Mouse (Mus musculus) colon, adult 2 months (tissue): Measurements from ENCODE around the gene Mcemp1. TPM values are rescaled to one million over a fixed set of nuclear protein-coding genes. Genes with fewer than 3 reads are reported as not detected.

Source experiments
- polyA plus RNA-seq: library from polyadenylated mRNA; depleted of rRNA; stranded (reverse); fragments of >200 nt; gene quantifications from 2 replicates; pipeline ENCODE4 v1.2.3, GENCODE M21; 2012; rRNA removed

Mcemp1 gene
- 0.33 and 0.41 TPM in 2 replicates for polyA plus RNA-seq

DNA sequence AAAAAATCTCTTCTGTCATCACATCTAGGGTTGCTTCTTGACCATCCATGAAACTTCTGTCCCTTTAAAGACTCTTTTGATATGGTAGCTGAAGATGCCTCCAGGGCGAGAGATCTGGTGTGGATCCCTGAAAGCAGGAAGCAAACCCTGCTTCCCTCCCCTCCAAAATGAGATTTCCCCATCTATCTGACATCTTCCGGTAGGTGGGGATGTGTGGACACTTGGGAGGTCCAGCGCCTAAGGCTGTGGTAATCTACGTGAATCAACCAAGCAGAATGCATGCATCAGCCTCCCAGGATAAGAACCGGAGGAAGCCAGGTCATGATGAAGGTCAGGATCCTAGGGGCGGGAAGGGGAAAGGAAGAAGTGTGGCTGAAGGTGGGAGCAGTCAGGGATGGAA is at the start of gene Mcemp1:
TSS of gene Mcemp1 (plus strand) at position 248 of the 400 bp plus-strand sequence.

DNA sequence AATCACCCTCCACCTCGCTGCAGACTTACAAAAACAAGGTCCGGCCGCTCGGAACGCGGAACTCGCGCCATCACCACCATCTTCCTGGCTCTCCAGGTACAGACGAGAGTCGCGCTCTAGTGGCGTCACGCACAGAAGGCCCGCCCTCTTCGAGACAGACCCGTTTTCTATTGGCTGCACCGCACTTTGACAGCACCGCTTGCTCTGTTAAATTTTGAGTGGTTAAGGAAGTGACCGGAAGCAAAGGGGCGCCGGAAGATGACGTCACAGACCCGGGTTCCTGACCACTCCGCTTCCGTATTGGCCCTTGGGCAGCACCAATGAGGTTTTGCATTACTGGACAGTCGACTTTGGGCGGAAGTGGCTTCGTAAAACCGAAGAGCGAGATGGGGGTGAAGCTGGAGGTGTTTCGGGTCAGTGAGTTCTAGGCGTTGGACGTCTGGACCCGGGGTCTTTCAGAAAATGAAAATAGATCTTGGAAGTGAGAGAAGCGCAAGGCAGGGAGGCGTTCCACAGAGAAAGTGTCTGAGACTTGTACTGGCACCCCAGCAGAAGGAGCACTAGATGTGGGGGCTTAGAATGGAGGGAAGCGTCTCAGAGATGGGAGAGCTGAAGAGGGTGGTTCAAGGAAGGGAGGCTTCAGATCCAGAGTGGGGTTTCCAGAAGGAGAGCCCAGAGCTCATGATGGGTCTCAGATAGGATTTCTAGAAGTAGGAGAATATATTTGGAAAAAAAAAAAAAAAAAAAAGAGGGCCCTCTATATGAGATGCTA is 44.2 kb upstream of the Mcemp1 start, which contains the start of the genes Xab2 and Pet100:
TSS of gene Xab2 (minus strand) at position 118 of the 772 bp plus-strand sequence.
TSS of gene Pet100 (plus strand) at position 350 of the 772 bp plus-strand sequence.

DNA sequence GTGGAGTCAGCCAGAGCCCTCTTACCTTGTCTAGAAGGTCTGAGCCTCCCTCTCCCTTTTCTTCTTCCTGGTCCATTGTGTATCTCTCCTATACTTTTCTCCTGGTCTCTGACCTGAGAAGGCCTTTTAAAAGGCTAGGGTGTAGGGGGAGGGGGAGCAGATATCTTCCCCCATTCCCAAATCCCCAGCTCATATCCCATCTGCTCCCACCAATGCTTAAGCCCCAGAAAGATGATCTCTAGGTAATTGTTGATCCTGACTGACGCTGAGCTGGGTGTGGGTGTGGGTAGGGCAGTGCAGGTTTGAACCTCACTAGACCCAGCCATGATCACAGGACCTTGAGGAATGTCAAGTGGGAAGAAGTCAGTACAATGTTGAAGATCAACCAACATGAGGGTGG is 40.1 kb upstream of the Mcemp1 start, which contains the start of gene Pcp2:
TSS of gene Pcp2 (minus strand) at position 101 of the 400 bp plus-strand sequence.

DNA sequence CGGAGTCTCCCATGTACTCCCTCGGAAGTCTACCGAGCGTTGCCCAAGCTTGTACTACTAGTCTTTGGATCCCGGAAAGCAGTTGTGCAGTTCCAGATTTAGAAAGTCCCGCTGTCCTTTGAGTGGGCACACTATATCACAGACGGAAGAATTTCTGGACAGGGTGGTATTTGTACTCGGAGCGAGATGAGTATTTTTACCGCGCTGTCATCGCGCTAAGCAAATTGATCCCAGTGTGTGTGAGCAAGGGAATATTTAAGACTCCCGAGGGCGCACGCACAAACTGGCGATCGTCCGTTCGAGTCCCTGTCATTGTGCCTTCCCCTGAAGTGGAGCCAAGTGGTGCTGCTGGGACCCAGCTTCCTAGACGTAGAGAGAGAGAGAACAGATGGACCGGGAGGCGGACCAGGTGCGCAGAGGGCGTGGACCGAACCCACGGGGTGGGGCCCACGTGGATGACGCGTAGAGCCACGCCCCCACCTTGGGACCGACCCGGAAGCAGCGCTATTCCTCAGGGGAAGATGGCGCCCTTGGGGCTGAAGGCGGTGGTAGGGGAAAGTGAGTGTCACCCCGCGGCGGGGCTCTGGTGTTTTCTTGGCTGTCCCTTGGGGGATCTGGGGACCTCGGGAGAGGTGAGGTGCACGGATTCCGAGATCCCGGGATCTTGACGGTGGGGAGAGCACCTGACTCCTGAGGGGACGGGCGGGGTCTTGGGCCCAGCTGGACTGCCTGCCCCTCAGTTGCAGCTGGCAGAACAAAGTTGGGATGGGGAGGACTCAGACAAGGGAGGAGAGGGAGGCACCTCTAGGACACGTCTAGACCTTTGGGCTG is 34.7 kb upstream of the Mcemp1 start, which contains the start of gene Stxbp2:
TSS of gene Stxbp2 (plus strand) at position 309 of the 831 bp plus-strand sequence.

DNA sequence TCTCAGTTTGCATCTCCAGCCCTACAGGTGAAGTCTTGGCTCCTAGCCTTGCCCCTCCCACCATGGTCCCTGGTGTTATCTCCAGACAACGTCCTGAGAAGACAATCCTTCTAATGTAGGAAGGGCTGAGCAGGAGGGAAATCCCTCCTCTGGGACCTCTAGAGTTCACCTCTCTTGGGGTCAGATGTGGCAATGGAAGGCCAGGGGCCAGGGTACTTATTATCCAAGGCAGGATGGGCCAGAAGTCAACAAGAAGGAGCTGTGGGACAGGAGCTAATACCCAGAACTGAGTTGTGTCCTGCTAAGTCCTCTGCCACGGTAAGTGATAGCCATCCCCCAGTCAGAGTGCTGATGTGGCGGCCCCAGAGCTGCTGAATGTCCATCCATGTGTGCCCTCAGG is 10.0 kb upstream of the Mcemp1 start, which contains the start of gene Retn:
TSS of gene Retn (plus strand) at position 245 of the 400 bp plus-strand sequence.

DNA sequence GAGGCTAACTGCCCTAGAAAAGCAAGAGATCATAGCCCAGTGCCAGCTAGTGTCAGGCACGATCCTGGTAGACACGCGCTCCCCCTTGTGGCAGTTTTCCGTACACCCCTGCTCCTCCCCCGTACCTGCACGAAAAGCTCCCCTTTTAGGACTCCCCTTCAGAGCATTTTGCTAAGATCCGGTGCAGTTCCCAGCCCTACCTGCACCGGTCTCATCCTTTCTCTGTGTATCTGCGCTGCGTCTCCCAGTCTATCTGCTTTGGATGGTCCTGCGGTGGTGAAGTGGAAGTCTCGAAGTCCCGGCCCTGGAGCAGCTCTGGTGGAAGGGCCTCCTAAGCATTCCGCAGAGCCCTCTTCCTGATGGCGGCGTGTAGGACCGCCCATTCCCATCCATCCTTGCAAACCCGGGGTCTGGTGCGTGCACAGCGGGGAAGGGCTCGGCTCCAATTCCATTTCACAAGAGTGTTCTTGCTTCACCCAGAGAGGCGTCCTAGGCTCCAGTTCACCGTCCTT is 6.5 kb downstream of the Mcemp1 start, which contains the start of gene Fcor:
TSS of gene Fcor (minus strand) at position 383 of the 512 bp plus-strand sequence.

DNA sequence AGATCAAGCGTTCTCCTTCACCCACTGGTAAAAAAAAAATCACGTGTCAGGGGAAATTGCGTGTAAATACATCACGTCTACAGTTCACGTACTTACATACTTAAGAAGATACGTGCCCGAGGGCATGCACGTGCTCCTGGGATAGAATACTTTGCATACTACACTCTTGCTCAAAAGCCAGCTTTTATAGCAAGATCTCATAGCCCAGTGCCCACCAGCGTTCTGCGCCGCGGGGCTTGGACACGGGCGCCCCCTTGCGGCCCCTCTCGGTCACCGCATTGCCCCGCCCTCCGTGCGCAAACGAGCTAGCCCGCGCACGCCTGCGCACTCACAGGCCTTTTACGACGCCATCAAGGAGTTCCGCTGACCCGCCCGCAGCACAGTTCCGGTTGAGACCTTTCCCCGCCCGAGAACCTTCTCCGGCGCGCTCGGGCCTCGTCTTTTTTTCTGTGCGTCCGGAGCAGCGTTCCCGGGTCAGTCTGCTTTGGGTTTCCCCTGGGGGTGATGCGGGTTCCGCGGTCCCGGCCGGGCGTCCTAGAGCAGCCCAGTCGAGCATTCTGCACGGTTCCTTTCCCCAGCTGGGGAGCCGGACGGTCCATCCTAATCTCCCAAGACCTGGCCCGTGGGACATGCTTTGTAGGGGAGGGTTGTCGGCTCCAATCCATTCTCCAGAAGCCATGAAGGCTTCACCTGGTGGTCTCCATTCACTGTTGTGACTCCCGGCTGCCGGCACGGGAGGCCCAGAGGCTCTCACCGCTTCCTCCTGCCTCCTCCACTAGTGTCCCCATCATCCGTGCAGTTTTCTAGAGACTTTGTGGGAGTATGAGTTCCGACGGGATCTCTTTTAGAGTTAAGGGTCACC is 10.8 kb downstream of the Mcemp1 start, which contains the start of gene Trappc5:
TSS of gene Trappc5 (plus strand) at position 169 of the 862 bp plus-strand sequence.

DNA sequence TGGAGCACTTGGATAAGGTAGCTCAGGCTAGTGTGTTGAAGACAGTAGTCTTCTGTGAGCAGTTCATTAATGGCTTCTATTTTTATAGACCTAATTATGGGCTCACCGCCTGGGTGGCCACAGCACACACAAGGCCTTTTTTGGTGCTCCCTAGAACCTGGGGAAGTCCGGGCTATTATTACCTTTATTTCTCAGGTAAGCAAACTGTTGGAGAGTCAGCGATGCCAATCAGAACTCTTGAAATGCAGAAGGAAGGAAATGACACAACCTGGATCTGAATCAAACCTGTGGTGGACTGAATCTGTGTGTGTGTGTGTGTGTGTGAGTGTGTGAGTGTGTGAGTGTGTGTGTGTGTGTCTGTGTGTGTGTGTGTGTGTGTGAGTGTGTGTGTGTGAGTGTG is 28.6 kb downstream of the Mcemp1 start, which contains the start of gene Fcer2a:
TSS of gene Fcer2a (minus strand) at position 55 of the 400 bp plus-strand sequence.

Other genes with a start within 250 kb of the Mcemp1 start
- 14.6 and 17.2 TPM in 2 replicates for gene Pex11g, start 198.1 kb upstream of the Mcemp1 start, polyA plus RNA-seq
- 0.19 TPM in 1 of 2 replicates, not detected in the other for gene Tex45, start 194.9 kb upstream of the Mcemp1 start, polyA plus RNA-seq
- 47.9 and 52.0 TPM in 2 replicates for gene Zfp358, start 172.6 kb upstream of the Mcemp1 start, polyA plus RNA-seq
- gene Mcoln1, start 165.3 kb upstream of the Mcemp1 start, polyA plus RNA-seq: 326 and 619 TPM in 2 replicates
- 73.1 and 77.5 TPM in 2 replicates for gene Pnpla6, start 150.4 kb upstream of the Mcemp1 start, polyA plus RNA-seq
- gene C330021F23Rik, start 97.8 kb upstream of the Mcemp1 start, polyA plus RNA-seq: 0.12 and 4.0 TPM in 2 replicates
- 93.5 and 97.2 TPM in 2 replicates for gene Camsap3, start 78.5 kb upstream of the Mcemp1 start, polyA plus RNA-seq
- gene Xab2, start 44.4 kb upstream of the Mcemp1 start, polyA plus RNA-seq: 48.7 and 54.3 TPM in 2 replicates
- 3.6 and 4.7 TPM in 2 replicates for gene Pet100, start 44.2 kb upstream of the Mcemp1 start, polyA plus RNA-seq
- not detected in 2 replicates for gene Pcp2, start 40.2 kb upstream of the Mcemp1 start, polyA plus RNA-seq
- gene Stxbp2, start 34.8 kb upstream of the Mcemp1 start, polyA plus RNA-seq: 222 and 231 TPM in 2 replicates
- gene Retn, start 10.0 kb upstream of the Mcemp1 start, polyA plus RNA-seq: 3.7 and 5.5 TPM in 2 replicates
- gene Fcor, start 6.6 kb downstream of the Mcemp1 start, polyA plus RNA-seq: 0.50 and 4.1 TPM in 2 replicates
- 25.1 and 37.8 TPM in 2 replicates for gene Trappc5, start 10.5 kb downstream of the Mcemp1 start, polyA plus RNA-seq
- 1.3 and 1.8 TPM in 2 replicates for gene Fcer2a, start 28.4 kb downstream of the Mcemp1 start, polyA plus RNA-seq
- gene Clec4g, start 54.9 kb downstream of the Mcemp1 start, polyA plus RNA-seq: not detected in 2 replicates
- gene Cd209a, start 83.2 kb downstream of the Mcemp1 start, polyA plus RNA-seq: 0.93 TPM in 1 of 2 replicates, not detected in the other
- gene Cd209e, start 188.6 kb downstream of the Mcemp1 start, polyA plus RNA-seq: not detected in 2 replicates
- gene Cd209d, start 212.8 kb downstream of the Mcemp1 start, polyA plus RNA-seq: 0.30 TPM in 1 of 2 replicates, not detected in the other